Comparison of ENCODE assay signal across 9 mouse cellular contexts in the genomic region with DNA sequence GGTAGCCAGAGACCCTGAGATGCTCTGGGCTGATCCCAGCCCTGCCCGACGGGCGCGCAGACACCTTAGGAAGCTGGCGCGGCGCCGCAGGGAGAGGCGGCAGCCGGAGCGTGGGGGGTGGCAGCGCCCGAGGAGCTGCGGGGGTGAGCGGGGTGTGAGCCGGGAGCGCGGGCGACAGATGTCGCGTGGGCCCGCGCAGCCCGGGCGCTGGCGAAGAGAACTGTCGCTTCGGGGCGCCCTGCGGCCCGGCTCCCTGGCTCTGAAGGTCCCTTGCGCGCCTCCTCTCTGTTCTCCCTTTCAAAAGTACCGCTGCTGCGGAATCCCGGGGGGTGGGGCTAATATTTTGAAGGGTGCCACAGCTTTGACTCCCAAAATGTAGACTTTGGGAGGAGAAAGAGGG. TPM values are rescaled to one million over a fixed set of nuclear protein-coding genes. Genes with fewer than 3 reads are reported as not detected.
DNase-seq lines count a peak whose midpoint lies in the region; ATAC-seq and TF ChIP-seq lines count a peak whose summit lies in the region.
"Had no signal": no experiment of that assay in that cellular context is flagged by ENCODE, and none has a peak within 500 bp of the region (broad histone marks: within the 10 kb centered on the region; RNA-seq: fewer than 3 reads in every experiment).

No protein-coding gene starts in this region.

- no peaks in the 10 kb centered on the region for H3K36me3 ChIP-seq in megakaryocyte, embryonic 14.5 days (replicated peaks; ENCODE audit: low read length)
- H3K36me3 ChIP-seq in neural tube, embryonic 12.5 days, result no peaks in the 10 kb centered on the region

- no peak for TF ChIP-seq CTCF in left cerebral cortex, adult 2 months (IDR thresholded peaks at IDR 0.05)

- ATAC-seq in CD4-positive, CD25-positive, alpha-beta regulatory T cell, adult 4 months, result no peak
- ATAC-seq in megakaryocyte, adult 5-6 weeks (ENCODE audit: poor library complexity, severe bottlenecking), result no peak
- no peak for ATAC-seq in neural tube, embryonic 12.5 days (ENCODE audit: low FRiP score, low read depth)

- H3K4me2 ChIP-seq in neural tube, embryonic 12.5 days (replicated peaks), result peak overlapping the region; percentile 91

- H3K9ac ChIP-seq in neural tube, embryonic 12.5 days, result no peak overlapping the region

- peaks cover 16% of the 10 kb centered on the region for H3K9me3 ChIP-seq in megakaryocyte, embryonic 14.5 days
- no peaks in the 10 kb centered on the region for H3K9me3 ChIP-seq in neural tube, embryonic 12.5 days

- H3K27me3 ChIP-seq in megakaryocyte, embryonic 14.5 days (replicated peaks), result peaks cover 92% of the 10 kb centered on the region
- H3K27me3 ChIP-seq in neural tube, embryonic 12.5 days (replicated peaks), result peaks cover 80% of the 10 kb centered on the region

- peaks cover 50% of the 10 kb centered on the region for H3K4me1 ChIP-seq in megakaryocyte, embryonic 14.5 days
- peaks cover 31% of the 10 kb centered on the region for H3K4me1 ChIP-seq in neural tube, embryonic 12.5 days

- WGBS in neural tube, embryonic 12.5 days, result 1% methylated on average over 36 of the region's 36 CpGs

- intact Hi-C loops in left cerebral cortex, adult 2 months (cut with DNase I), result loop anchor here (2.0 to 5.0 kb wide), 3 partner anchors 43 to 73 kb away; partner anchors contain the start of genes 2410131K14Rik and Rnft2

- peak overlapping the region; percentile 40 for H3K27ac ChIP-seq in left cerebral cortex, adult 2 months
- no peak overlapping the region for H3K27ac ChIP-seq in neural tube, embryonic 12.5 days

- H3K4me3 ChIP-seq in megakaryocyte, embryonic 14.5 days (replicated peaks), result peak overlapping the region; percentile 91
- peak overlapping the region; percentile 44 for H3K4me3 ChIP-seq in left cerebral cortex, adult 2 months
- peak overlapping the region; percentile 31 for H3K4me3 ChIP-seq in neural tube, embryonic 12.5 days

- DNase-seq in CD4-positive, CD25-positive, alpha-beta regulatory T cell, adult 2 months (ENCODE audit: low read depth, low spot score), result peak; percentile 27
- DNase-seq in left cerebral cortex, adult 2 months (ENCODE audit: extremely low spot score in 1 of 2, low spot score in 2 of 2), result peak; percentile 52 to 75
- DNase-seq in c-Kit-positive CD71-positive TER-119-positive erythroid progenitor cells, embryonic 14.5 days (ENCODE audit: low spot score), result no peak
- no peak for DNase-seq in cerebellum, adult 9-10 months

RNA-seq across cellular contexts. Expression of gene Hrk, which starts 7.2 kb away (rescaled TPM):
- not detected for polyA plus RNA-seq in CD4-positive, CD25-positive, alpha-beta regulatory T cell, adult 4 months (2017; shearing (Covaris generic))
- not detected in 2 replicates for polyA plus RNA-seq in megakaryocyte, embryonic 14.5 days (2012; ENCODE audit: insufficient read depth, low replicate concordance)
- total RNA-seq in megakaryocyte, adult 5-6 weeks (2015), result not detected in 2 replicates
- not detected in 2 replicates for total RNA-seq in megakaryocyte, adult 5-6 weeks (2017)
- 10 to 100 TPM; 26.6 to 26.7 TPM for total RNA-seq in left cerebral cortex, adult 2 months (2021)
- 4.3 and 5.3 TPM in 2 replicates for polyA plus RNA-seq in neural tube, embryonic 12.5 days (2016; fragmentation: Nextera tagmentation; extraction: Ambion mirVana)
- total RNA-seq: neutrophil, adult 5-6 weeks had no signal

RNA-seq across cellular contexts. Expression of gene Fbxw8, which starts 16.4 kb away (rescaled TPM):
- 1 to 10 TPM; 3.1 to 3.3 TPM for polyA plus RNA-seq in CD4-positive, CD25-positive, alpha-beta regulatory T cell, adult 4 months (2017; shearing (Covaris generic))
- polyA plus RNA-seq in megakaryocyte, embryonic 14.5 days (2012; ENCODE audit: insufficient read depth, low replicate concordance), result 22.8 and 42.5 TPM in 2 replicates
- 7.0 and 7.1 TPM in 2 replicates for total RNA-seq in megakaryocyte, adult 5-6 weeks (2015)
- total RNA-seq in megakaryocyte, adult 5-6 weeks (2017), result 11.3 and 11.7 TPM in 2 replicates
- 10 to 100 TPM; 34.5 to 35.1 TPM for total RNA-seq in left cerebral cortex, adult 2 months (2021)
- 38.4 and 40.4 TPM in 2 replicates for polyA plus RNA-seq in neural tube, embryonic 12.5 days (2016; fragmentation: Nextera tagmentation; extraction: Ambion mirVana)

Comparison
In these comparisons a context has a peak if more than half of its experiments do, and no peak if none do; other contexts are left out.
1. DNase-seq: peak in CD4-positive, CD25-positive, alpha-beta regulatory T cell, adult 2 months (single experiment) and left cerebral cortex, adult 2 months (2 of 2); none in c-Kit-positive CD71-positive TER-119-positive erythroid progenitor cells, embryonic 14.5 days (single experiment) and cerebellum, adult 9-10 months (single experiment).
2. H3K4me3 ChIP-seq: peak in every context shown above with its lines; median percentile 91 in megakaryocyte, embryonic 14.5 days; 44 in left cerebral cortex, adult 2 months; 31 in neural tube, embryonic 12.5 days.